Mouse (Mus musculus) embryonic facial prominence, embryonic 13.5 days (tissue): ENCODE measurements at regions not wholly inside any gene's neighbourhood (a gene's known extent, or its start where the extent isn't known, plus 50 kb on each side); places are given as distances from the start of the nearest gene placed in this dataset.

Experiments used
- ATAC-seq: fragments of 200-750 bp; cut with Nextera tagmentation; 2 replicates; pipeline ENCODE4 v1.8.0; 2017; ENCODE audit warnings: low read depth; ENCODE audit not compliant: insufficient number of reproducible peaks, insufficient read depth, low FRiP score, low TSS enrichment
- H3K27ac ChIP-seq: fragments of 300-500 bp; sonication (generic); 2 replicates; pipeline ENCODE4 v1.5.1; 2015; ENCODE audit warnings: moderate library complexity, mild to moderate bottlenecking, inconsistent platforms
- H3K27me3 ChIP-seq: fragments of 300-500 bp; sonication (generic); 2 replicates; pipeline ENCODE4 v1.6.1; 2015; ENCODE audit warnings: mild to moderate bottlenecking, inconsistent platforms
- H3K36me3 ChIP-seq: fragments of 300-500 bp; sonication (generic); 2 replicates; pipeline ENCODE4 v1.6.1; 2015; ENCODE audit warnings: mild to moderate bottlenecking, inconsistent platforms
- H3K4me1 ChIP-seq: fragments of 300-500 bp; sonication (generic); 2 replicates; pipeline ENCODE4 v1.6.1; 2015; ENCODE audit warnings: inconsistent platforms
- H3K4me2 ChIP-seq: fragments of 300-500 bp; sonication (generic); 2 replicates; pipeline ENCODE4 v1.6.1; 2015; ENCODE audit warnings: moderate library complexity, mild to moderate bottlenecking, inconsistent platforms
- H3K4me3 ChIP-seq: fragments of 300-500 bp; sonication (generic); 2 replicates; pipeline ENCODE4 v1.5.1; 2015; ENCODE audit warnings: mild to moderate bottlenecking, inconsistent platforms
- H3K9ac ChIP-seq: fragments of 300-500 bp; sonication (generic); 2 replicates; pipeline ENCODE4 v1.6.1; 2015; ENCODE audit warnings: mild to moderate bottlenecking, inconsistent platforms
- H3K9me3 ChIP-seq: fragments of 300-500 bp; sonication (generic); 2 replicates; pipeline ENCODE4 v1.6.1; 2016; ENCODE audit warnings: inconsistent platforms
- WGBS: fragments of 180-500 bp; shearing (Covaris S2); methylation state at CpG from one replicate; pipeline ENCODE4 v1.1.7; 2015; ENCODE audit warnings: mixed read lengths; 5-methylcytosine and 5-hydroxymethylcytosine counted together

DNA sequence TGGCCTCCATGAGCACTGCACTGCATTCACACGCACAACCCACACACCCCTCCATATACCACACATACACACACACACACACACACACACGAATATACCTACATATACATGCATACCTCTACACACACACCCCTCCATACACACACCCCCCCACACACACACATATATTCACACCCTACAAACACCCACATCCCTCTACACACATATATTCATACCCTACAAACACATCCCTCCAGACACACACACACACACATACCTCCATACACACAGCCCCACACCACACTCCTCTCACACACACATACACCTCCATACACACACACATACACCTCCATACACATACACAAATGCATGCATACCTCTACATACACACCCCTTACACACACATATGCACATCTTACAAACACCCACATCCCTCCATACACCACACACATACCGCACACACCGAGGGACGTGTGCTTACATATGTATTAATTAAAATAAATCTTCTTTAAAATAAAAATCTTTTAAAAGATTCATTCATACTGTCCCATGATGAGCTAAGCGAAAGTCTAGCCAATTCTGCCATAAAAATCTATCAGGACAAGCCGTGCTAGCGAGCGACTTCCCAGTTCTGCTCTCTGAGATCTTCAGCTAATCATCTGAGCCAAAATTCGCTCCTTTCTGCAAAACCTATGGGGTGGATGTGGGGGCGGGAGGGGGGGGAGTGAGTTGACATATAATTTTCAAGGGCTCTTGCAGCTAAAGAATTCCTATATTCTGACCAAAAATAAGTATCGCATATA is 74.3 kb upstream of the Ipo5 start:
- Histone ChIP-seq H3K27me3 (no peaks in the 10 kb centered on the region), H3K4me1 (peaks cover 26% of the 10 kb centered on the region), H3K9me3 (no peaks in the 10 kb centered on the region), H3K4me2 (no peak overlapping the region), H3K36me3 (no peaks in the 10 kb centered on the region), H3K27ac (no peak overlapping the region), H3K4me3 (no peak overlapping the region), H3K9ac (no peak overlapping the region)
- ATAC-seq = peak; percentile 29; the same call in 1 of the 2 replicates
- WGBS = 88% methylated on average over 12 of the region's 12 CpGs

DNA sequence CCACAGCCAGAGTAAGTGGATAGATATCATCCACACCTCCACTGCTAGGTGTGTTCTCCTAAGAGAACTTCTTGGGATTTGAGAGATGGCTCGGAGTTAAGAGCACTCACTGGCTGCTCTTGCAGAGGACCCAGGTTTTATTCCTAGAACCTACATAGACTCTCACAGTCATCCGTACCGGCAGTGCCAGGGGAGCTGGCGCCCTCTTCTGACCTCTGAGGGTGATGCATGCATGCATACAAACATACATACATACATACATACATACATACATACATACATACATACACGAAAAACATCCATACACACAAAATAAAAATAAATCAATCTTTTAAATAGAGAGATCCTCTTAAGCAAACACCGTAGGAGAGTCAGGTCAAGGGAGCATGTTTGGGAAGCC is 70.1 kb upstream of the Ipo5 start:
- Histone ChIP-seq H3K4me1 (peaks cover 22% of the 10 kb centered on the region), H3K9ac (no peak overlapping the region), H3K9me3 (no peaks in the 10 kb centered on the region), H3K27ac (no peak overlapping the region), H3K4me2 (no peak overlapping the region), H3K36me3 (no peaks in the 10 kb centered on the region), H3K27me3 (no peaks in the 10 kb centered on the region), H3K4me3 (no peak overlapping the region)
- ATAC-seq = no peak
- 88% methylated on average over 6 of the region's 6 CpGs for WGBS

DNA sequence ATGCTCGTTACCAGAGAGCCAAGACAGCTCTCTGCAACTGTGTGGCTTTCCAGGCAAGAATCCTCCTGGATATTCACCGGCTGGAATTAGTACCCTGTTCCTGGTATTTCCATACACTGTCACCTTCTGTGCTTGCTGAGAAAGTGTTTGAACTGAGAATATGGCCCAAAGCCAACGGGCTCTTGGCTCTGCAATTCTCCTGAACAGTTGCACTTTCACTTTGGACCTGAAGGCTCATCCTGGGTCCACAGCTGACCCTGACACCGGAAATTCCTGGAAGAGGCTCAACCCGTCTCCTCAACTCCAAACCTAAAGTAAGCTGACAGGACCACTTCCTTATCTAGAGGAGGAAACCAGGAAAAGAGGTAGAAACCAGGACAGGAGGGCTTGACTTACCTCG is 69.7 kb upstream of the Ipo5 start:
- WGBS = 84% methylated on average over 6 of the region's 6 CpGs
- ATAC-seq = no peak
- no peak overlapping the region for H3K27ac ChIP-seq
- no peak overlapping the region for H3K9ac ChIP-seq
- H3K27me3 ChIP-seq = no peaks in the 10 kb centered on the region
- no peak overlapping the region for H3K4me3 ChIP-seq
- no peaks in the 10 kb centered on the region for H3K9me3 ChIP-seq
- peaks cover 22% of the 10 kb centered on the region for H3K4me1 ChIP-seq
- H3K36me3 ChIP-seq = no peaks in the 10 kb centered on the region
- no peak overlapping the region for H3K4me2 ChIP-seq

DNA sequence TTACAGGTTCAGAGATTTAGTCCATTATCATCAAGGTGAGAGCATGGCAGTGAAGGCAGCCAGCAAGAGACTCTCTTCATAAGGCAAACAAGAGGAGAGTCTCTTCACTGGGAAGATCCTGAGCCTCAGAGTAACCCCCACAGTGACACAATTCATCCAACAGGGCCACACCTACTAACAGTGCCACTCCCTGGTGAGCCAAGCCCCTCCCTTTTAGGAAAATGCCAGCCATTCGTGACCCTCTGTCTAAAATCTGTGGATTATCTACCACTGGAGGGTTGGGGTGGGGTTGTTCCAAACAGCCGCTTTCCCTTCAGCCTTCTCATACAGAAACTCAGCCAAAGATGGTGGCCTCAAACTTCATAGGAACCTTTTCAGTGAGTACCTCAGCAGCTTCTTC is 65.9 kb upstream of the Ipo5 start:
- H3K4me2 ChIP-seq = no peak overlapping the region
- peaks cover 14% of the 10 kb centered on the region for H3K4me1 ChIP-seq
- H3K27me3 ChIP-seq = no peaks in the 10 kb centered on the region
- no peak overlapping the region for H3K4me3 ChIP-seq
- ATAC-seq = no peak
- H3K27ac ChIP-seq = no peak overlapping the region
- WGBS = 78% methylated on average over 2 of the region's 2 CpGs
- H3K9ac ChIP-seq = no peak overlapping the region
- no peaks in the 10 kb centered on the region for H3K9me3 ChIP-seq
- no peaks in the 10 kb centered on the region for H3K36me3 ChIP-seq

DNA sequence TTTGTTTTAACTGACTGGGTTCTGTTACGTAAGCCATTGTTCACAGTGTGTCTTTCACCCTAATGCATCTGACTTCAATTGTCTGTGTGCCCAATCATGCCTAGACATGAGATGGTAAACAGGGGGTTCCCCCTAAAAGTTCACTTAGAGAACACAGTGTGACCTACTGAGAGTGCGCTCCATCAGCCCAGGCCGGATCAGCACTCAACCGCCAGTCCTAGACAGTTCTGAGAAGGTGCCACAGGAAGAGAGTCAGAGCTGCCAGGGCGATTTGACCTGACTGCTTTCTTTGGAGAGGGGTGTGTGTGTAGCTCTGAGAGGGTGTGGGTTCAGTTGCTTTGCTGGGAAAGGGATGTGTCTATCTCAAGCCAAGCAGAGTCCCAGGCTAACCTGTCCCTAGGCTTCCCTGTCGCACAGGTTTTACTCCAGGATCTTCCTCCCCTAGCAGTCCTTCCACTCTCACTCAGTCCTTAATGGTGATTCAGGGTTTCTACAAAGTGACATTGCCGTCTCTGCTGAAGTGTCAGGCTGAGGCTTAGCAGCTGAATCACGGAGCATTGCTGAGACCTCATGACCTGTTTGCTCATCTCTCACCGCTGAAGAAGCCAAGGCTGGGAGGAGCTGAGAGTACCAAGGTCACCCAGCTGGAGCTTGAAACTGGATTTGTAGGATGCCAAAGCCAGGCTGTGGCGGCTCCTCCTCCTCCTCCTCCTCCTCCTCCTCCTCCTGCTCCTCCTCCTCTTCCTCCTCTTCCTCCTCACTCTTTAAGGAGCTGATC is 64.8 kb upstream of the Ipo5 start:
- H3K4me3 ChIP-seq = no peak overlapping the region
- H3K4me2 ChIP-seq = no peak overlapping the region
- H3K9me3 ChIP-seq = no peaks in the 10 kb centered on the region
- no peaks in the 10 kb centered on the region for H3K27me3 ChIP-seq
- H3K4me1 ChIP-seq = peaks cover 13% of the 10 kb centered on the region
- 65% methylated on average over 10 of the region's 10 CpGs for WGBS
- no peaks in the 10 kb centered on the region for H3K36me3 ChIP-seq
- ATAC-seq = no peak
- H3K9ac ChIP-seq = no peak overlapping the region
- H3K27ac ChIP-seq = no peak overlapping the region

DNA sequence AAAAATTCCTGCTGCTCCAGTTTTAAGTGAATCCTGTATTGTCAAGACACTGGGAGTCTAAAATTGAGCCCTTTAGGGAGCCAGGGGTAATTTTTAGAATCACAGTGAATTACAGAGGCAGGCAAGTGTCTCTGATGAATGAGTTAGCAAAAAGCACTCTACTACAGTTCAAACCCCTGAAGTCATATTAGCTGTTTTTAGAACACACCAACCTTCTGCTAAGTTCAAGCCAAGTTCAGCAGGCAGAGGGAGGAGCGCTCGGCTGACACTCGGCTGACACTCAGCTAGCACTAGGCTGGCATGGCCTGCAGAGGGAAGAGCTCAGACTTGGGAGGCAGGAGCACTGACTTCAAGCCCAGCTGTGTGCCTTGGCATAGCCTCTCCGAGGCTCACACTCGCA is 64.0 kb upstream of the Ipo5 start:
- Histone ChIP-seq H3K36me3 (no peaks in the 10 kb centered on the region), H3K9ac (no peak overlapping the region), H3K4me1 (peaks cover 5% of the 10 kb centered on the region), H3K4me2 (no peak overlapping the region), H3K27me3 (no peaks in the 10 kb centered on the region), H3K9me3 (no peaks in the 10 kb centered on the region), H3K27ac (no peak overlapping the region), H3K4me3 (no peak overlapping the region)
- no peak for ATAC-seq
- 61% methylated on average over 5 of the region's 5 CpGs for WGBS

DNA sequence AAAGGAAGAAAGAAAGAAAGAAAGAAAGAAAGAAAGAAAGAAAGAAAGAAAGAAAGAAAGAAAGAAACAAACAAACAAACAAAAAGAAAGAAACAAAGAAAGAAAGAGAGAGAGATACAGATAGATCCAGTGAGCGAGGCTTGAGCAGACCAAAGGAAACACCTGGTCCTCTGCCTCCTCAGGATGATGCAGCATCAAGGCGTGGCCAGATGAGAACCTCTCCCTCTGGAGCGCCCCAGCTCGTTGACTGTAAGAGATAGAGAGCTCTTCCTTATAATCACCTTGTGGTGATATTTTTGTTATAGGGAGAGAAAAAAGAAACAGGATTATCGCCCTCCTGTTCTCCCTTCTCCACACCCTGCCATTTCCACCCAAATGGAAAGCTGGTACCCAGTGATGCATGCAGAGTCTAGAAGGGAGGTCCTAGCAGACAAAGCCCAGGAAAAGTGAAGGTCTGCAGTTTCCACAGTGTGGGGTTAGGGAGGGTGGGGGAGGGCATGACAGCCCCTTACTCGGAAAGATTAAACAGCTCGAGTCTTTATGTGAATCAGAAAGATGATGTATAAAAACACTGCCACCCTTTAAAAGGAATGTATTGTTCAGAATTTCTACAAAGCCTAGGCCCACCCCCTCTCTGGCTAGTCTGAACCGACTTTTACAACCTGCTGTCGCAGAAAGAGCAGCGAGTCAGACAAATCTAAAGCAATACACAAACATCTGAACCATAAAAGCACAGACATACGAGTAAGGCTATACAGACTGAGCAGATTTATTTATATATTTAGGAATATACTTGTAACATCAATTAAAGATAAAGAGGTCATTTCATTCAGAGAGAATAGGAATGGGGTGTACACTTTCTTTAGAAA is 62.7 kb upstream of the Ipo5 start:
- Histone ChIP-seq H3K4me1 (no peaks in the 10 kb centered on the region), H3K9ac (no peak overlapping the region), H3K4me2 (no peak overlapping the region), H3K27ac (no peak overlapping the region), H3K36me3 (no peaks in the 10 kb centered on the region), H3K4me3 (no peak overlapping the region), H3K27me3 (no peaks in the 10 kb centered on the region), H3K9me3 (no peaks in the 10 kb centered on the region)
- 59% methylated on average over 11 of the region's 11 CpGs for WGBS
- no peak for ATAC-seq

DNA sequence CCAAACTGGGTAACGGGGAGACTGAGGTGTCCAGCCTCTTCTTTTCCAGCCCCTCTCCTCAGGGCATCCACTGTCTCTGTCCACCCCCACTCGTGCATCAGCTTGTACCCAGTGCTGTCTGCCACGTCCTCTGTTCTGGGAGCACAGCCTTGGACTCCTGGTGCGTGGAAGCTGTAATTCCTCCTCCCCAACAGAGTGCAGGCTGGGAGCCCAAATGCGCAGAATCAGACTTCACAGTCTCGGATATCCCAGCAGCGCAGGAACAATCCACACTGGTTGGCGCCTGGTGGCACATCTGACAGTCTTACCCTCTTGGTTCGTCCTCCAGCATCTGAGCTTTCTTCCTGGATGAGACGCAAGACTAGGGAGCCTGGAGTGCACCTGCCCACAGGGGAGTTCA is 61.9 kb upstream of the Ipo5 start:
- no peak overlapping the region for H3K9ac ChIP-seq
- 76% methylated on average over 10 of the region's 10 CpGs for WGBS
- no peak for ATAC-seq
- H3K27ac ChIP-seq = no peak overlapping the region
- no peaks in the 10 kb centered on the region for H3K9me3 ChIP-seq
- no peaks in the 10 kb centered on the region for H3K4me1 ChIP-seq
- H3K27me3 ChIP-seq = no peaks in the 10 kb centered on the region
- no peak overlapping the region for H3K4me2 ChIP-seq
- H3K36me3 ChIP-seq = no peaks in the 10 kb centered on the region
- no peak overlapping the region for H3K4me3 ChIP-seq

DNA sequence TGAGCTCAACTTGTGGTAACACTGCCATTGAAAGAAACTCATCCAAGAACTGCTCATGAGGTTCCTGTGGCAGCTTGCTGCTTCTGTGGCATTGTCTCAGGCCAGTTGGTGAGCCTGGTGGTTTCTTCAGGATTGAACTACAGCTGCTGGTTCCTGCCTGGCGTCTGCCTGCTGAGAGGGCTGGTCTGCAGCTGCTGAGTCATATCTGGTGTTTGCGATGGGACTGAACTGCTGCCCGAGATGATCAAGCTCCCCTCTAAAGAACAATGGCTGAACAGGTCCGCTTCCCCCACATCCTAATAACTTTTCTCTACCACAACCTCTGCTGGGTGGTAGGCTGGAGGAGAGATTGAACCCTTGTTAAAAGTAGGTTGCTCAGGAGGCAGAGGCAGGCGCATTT is 57.4 kb upstream of the Ipo5 start:
- no peak overlapping the region for H3K9ac ChIP-seq
- H3K4me2 ChIP-seq = no peak overlapping the region
- H3K36me3 ChIP-seq = no peaks in the 10 kb centered on the region
- no peaks in the 10 kb centered on the region for H3K27me3 ChIP-seq
- WGBS = 85% methylated on average over 5 of the region's 5 CpGs
- H3K4me1 ChIP-seq = no peaks in the 10 kb centered on the region
- no peak for ATAC-seq
- H3K9me3 ChIP-seq = peaks cover 9% of the 10 kb centered on the region; the same call in 1 of the 2 replicates
- H3K27ac ChIP-seq = no peak overlapping the region
- H3K4me3 ChIP-seq = no peak overlapping the region

DNA sequence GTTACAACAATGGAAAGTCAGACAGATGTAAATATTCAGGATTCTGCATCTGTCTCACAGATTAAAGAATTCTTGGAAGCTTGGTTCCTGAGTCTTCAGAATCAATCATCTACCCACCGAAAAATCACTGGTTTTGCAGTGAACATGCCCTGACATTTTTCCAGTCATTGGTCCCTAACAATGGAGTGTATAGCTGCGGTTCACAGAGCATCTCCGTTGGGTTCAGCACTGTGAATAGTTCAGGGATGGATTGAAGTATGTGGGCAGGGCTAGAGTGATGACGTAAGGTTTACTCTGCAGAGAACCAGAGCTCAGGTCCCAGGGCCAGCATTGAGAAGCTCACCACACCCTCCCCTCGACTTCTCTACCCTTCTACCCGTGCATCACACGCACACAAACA is 56.5 kb upstream of the Ipo5 start:
- 76% methylated on average over 7 of the region's 7 CpGs for WGBS
- Histone ChIP-seq H3K27ac (no peak overlapping the region), H3K4me1 (no peaks in the 10 kb centered on the region), H3K36me3 (no peaks in the 10 kb centered on the region), H3K4me3 (no peak overlapping the region), H3K9me3 (peaks cover 12% of the 10 kb centered on the region; the same call in 1 of the 2 replicates), H3K4me2 (no peak overlapping the region), H3K9ac (no peak overlapping the region), H3K27me3 (no peaks in the 10 kb centered on the region)
- ATAC-seq = no peak

DNA sequence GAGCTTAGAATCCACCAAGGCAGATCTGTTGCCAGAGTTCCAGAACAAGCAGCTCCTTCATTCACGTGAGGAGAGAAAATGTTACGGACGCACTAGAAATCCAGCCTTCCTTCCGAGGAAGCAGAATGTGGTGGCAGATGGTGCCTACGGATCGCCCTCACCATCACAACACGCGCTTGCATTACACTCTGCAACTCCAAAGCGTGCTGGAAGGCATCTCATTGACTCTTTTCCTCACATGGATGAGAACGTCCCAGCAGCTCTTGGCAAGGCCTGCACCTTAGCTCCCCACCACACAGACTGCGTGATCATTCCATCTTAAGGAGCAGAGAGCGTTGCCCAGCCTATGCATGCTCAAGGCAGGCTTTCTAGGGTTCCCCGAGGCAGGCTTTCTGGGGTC is 55.8 kb upstream of the Ipo5 start:
- no peaks in the 10 kb centered on the region for H3K36me3 ChIP-seq
- H3K27me3 ChIP-seq = no peaks in the 10 kb centered on the region
- no peak overlapping the region for H3K9ac ChIP-seq
- no peak overlapping the region for H3K4me3 ChIP-seq
- 96% methylated on average over 13 of the region's 13 CpGs for WGBS
- H3K4me2 ChIP-seq = no peak overlapping the region
- H3K9me3 ChIP-seq = peaks cover 12% of the 10 kb centered on the region; the same call in 1 of the 2 replicates
- no peak overlapping the region for H3K27ac ChIP-seq
- H3K4me1 ChIP-seq = no peaks in the 10 kb centered on the region
- ATAC-seq = no peak
